Mouse (Mus musculus): ENCODE results near the gene Zfp970. TPM values are rescaled to one million over a fixed set of nuclear protein-coding genes. Genes with fewer than 3 reads are reported as not detected.

The Zfp970 gene
- total RNA-seq, 2 experiments from 2014 or later: 23.4 to 28.9 TPM

Other genes with a start within 250 kb of the Zfp970 start
- 1 to 10 TPM; 1.6 to 2.3 TPM for gene Gm14409, start 197.7 kb upstream of the Zfp970 start, total RNA-seq (2021)
- 1 to 10 TPM; 4.3 to 5.5 TPM for gene Gm14412, start 140.4 kb upstream of the Zfp970 start, total RNA-seq (2021)
- 10 to 100 TPM; 30.7 to 33.8 TPM for gene Gm14418, start 66.4 kb upstream of the Zfp970 start, total RNA-seq (2021)
- gene Gm14403, start 33.5 kb downstream of the Zfp970 start, total RNA-seq (2021): 10 to 100 TPM; 26.5 to 29.2 TPM
- gene Gm14406, start 113.5 kb downstream of the Zfp970 start, total RNA-seq (2021): under 1 TPM in 1 of 2 experiments, not detected in 1; 0.88 TPM